In genomic region chr15:101341797-101342515, GRCm38 (mm10) we compare ENCODE assay signal across 9 mouse cellular contexts. TPM values are rescaled to one million over a fixed set of nuclear protein-coding genes. Genes with fewer than 3 reads are reported as not detected.
A peak's percentile ranks its signal among the peaks of the same experiment; 100 is the strongest.
DNase-seq lines count a peak whose midpoint lies in the region; ATAC-seq and TF ChIP-seq lines count a peak whose summit lies in the region.
"Had no signal": no experiment of that assay in that cellular context is flagged by ENCODE, and none has a peak within 500 bp of the region (broad histone marks: within the 10 kb centered on the region; RNA-seq: fewer than 3 reads in every experiment).

No protein-coding gene starts in this region.

- no peak overlapping the region for H3K4me3 ChIP-seq in testis, adult 2 months (ENCODE audit: control insufficient read depth, low read depth, low read length)
- H3K4me3 ChIP-seq in lung, adult 2 months (replicated peaks; ENCODE audit: extremely low read depth, low read depth, low read length): no peak overlapping the region
- H3K4me3 ChIP-seq: megakaryocyte, embryonic 14.5 days had no signal

- no peaks in the 10 kb centered on the region for H3K27me3 ChIP-seq in testis, adult 2 months (ENCODE audit: control insufficient read depth, insufficient read depth, low read length)

- DNase-seq in heart, adult 18-20 months: peak; percentile 58 to 77
- no peak for DNase-seq in heart, adult 11 months
- no peak for DNase-seq in testis, postnatal 14 days (ENCODE audit: low spot score)
- DNase-seq in frontal cortex, postnatal 36 days (ENCODE audit: low spot score in 2 of 2): peak; percentile 56 to 72
- DNase-seq in lung, adult 2 months: peak; percentile 68
- no peak for DNase-seq in c-Kit-positive CD71-positive TER-119-positive erythroid progenitor cells, embryonic 14.5 days (ENCODE audit: low spot score)

- H3K27ac ChIP-seq in testis, adult 2 months (ENCODE audit: control insufficient read depth, insufficient read depth, low read depth, low read length): no peak overlapping the region

- no peak for TF ChIP-seq POLR2A in testis, adult 2 months (IDR thresholded peaks at IDR 0.05; ENCODE audit: control insufficient read depth, low read depth, low read length)
- TF ChIP-seq POLR2A in lung, adult 2 months (IDR thresholded peaks at IDR 0.05; ENCODE audit: borderline replicate concordance, extremely low read depth, low read depth, low read length): no peak

- no peaks in the 10 kb centered on the region for H3K36me3 ChIP-seq in testis, adult 2 months (ENCODE audit: control insufficient read depth, insufficient read depth, low read length)

- no peak for ATAC-seq in inflammation-experienced regulatory T-cells, adult 6 months

- no peaks in the 10 kb centered on the region for H3K4me1 ChIP-seq in testis, adult 2 months (ENCODE audit: control insufficient read depth, insufficient read depth, low read length)
- no peaks in the 10 kb centered on the region; the same call in 1 of the 2 replicates for H3K4me1 ChIP-seq in lung, adult 2 months (ENCODE audit: control insufficient read depth, insufficient read depth, low read length)

- TF ChIP-seq CTCF in testis, adult 2 months (IDR thresholded peaks at IDR 0.05; ENCODE audit: control insufficient read depth, insufficient read depth, insufficient replicate concordance, low read depth, low read length): peak; percentile 44; the same call in 1 of the 2 replicates
- peak; percentile 79 for TF ChIP-seq CTCF in lung, adult 2 months (IDR thresholded peaks at IDR 0.05; ENCODE audit: insufficient read depth, low read length)

- 63% methylated on average over 5 of the region's 5 CpGs for WGBS in lung, adult 2 months

RNA-seq across cellular contexts. Expression of gene Krt80, which starts 28.0 kb away (rescaled TPM):
- total RNA-seq in heart, adult 18-20 months (2021): 1 to 10 TPM; 2.0 to 3.2 TPM
- polyA plus RNA-seq in testis, adult 2 months (2012; rRNA removed): 0.32 and 0.42 TPM in 2 replicates
- 130 and 155 TPM in 2 replicates for polyA plus RNA-seq in lung, adult 2 months (2012; rRNA removed)
- under 1 TPM in 1 of 3 experiments, not detected in 2; 0.16 TPM for polyA plus RNA-seq in inflammation-experienced regulatory T-cells, adult 6 months (2017; shearing (Covaris generic))

RNA-seq across cellular contexts. Expression of gene 6030408B16Rik, which starts 48.9 kb away (rescaled TPM):
- total RNA-seq in heart, adult 18-20 months (2021): 1 to 10 TPM in 1 of 2 experiments, under 1 TPM in 1; 0.69 to 1.1 TPM
- 8.5 and 10.4 TPM in 2 replicates for polyA plus RNA-seq in testis, adult 2 months (2012; rRNA removed)
- 35.1 and 39.4 TPM in 2 replicates for polyA plus RNA-seq in lung, adult 2 months (2012; rRNA removed)
- polyA plus RNA-seq in inflammation-experienced regulatory T-cells, adult 6 months (2017; shearing (Covaris generic)): under 1 TPM in 1 of 3 experiments, not detected in 2; 0.70 TPM

RNA-seq across cellular contexts. Expression of gene Atg101, which starts 57.9 kb away (rescaled TPM):
- 10 to 100 TPM; 20.0 to 21.3 TPM for total RNA-seq in heart, adult 18-20 months (2021)
- polyA plus RNA-seq in testis, adult 2 months (2012; rRNA removed): 16.4 and 17.5 TPM in 2 replicates
- polyA plus RNA-seq in lung, adult 2 months (2012; rRNA removed): 36.1 and 38.6 TPM in 2 replicates
- polyA plus RNA-seq in inflammation-experienced regulatory T-cells, adult 6 months (2017; shearing (Covaris generic)): 10 to 100 TPM; 39.9 to 53.6 (median 47.8) TPM

Comparison
In these comparisons a context has a peak if more than half of its experiments do, and no peak if none do; other contexts are left out.
1. DNase-seq: peak in heart, adult 18-20 months (2 of 2), frontal cortex, postnatal 36 days (2 of 2) and lung, adult 2 months (single experiment); none in heart, adult 11 months (single experiment), testis, postnatal 14 days (single experiment) and c-Kit-positive CD71-positive TER-119-positive erythroid progenitor cells, embryonic 14.5 days (single experiment).
2. RNA of gene Krt80, which starts 28.0 kb away (polyA plus RNA-seq): 130 to 155 TPM in lung, adult 2 months; 0.32 to 0.42 TPM in testis, adult 2 months and 0.16 TPM in inflammation-experienced regulatory T-cells, adult 6 months; every median in the first group is over 10 times any median in the second.